Mouse (Mus musculus) testis, adult 2 months (tissue): Measurements from ENCODE around the gene Itgb2l.

ENCODE experiments used
- CTCF ChIP-seq: fragments of 200-500 bp; IDR thresholded peaks from 2 replicates; pipeline ENCODE4 v1.5.1; 2012; ENCODE audit warnings: low read depth, mild to moderate bottlenecking, inconsistent platforms, low read length, moderate library complexity; ENCODE audit not compliant: control insufficient read depth, insufficient read depth, insufficient replicate concordance
- POLR2A ChIP-seq: fragments of 200-500 bp; IDR thresholded peaks from 2 replicates; pipeline ENCODE4 v1.6.1; 2012; ENCODE audit warnings: low read depth, mild to moderate bottlenecking, inconsistent platforms, low read length, moderate library complexity; ENCODE audit not compliant: control insufficient read depth

DNA sequence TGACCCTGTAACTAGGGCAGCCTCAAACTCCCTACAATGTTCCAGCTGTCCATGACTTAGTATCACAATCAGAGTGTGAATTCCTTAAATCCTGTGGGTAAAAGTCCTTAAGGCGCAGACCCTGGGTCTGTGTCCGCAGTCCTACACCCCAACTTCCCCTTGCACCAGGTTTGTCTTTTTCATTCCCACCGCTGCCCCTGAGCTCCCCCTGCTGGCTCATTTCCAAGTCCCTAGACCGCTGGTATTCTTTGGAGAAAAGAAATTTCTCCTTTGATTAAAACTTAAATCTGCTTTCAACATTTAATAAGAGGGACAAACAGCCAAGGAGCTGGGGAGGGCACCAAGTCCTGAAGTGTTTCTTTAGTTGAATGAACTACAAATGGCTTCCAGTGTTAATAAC lies 26.2 kb upstream of the Itgb2l start:
- no peak for TF ChIP-seq CTCF
- TF ChIP-seq POLR2A = no peak
